Mouse (Mus musculus): ENCODE measurements around the gene Copb2. TPM values are rescaled to one million over a fixed set of nuclear protein-coding genes. Genes with fewer than 3 reads are reported as not detected.
A peak's percentile ranks its signal among the peaks of the same experiment; 100 is the strongest.

Gene Copb2
- total RNA-seq (2021): 10 to 100 TPM; 71.4 to 72.2 TPM
- long read RNA-seq, experiment 1, transcript Copb2-201 (22 exons, 3,050 nt): major isoform, 90 of 103 reads
- long read RNA-seq, experiment 1, partial matches to known transcripts: 8 of 103 reads
- long read RNA-seq, experiment 1, other reads (novel, unspliced or antisense): 5 of 103 reads
- long read RNA-seq, experiment 2, transcript Copb2-201 (22 exons, 3,050 nt): major isoform, 80 of 92 reads
- long read RNA-seq, experiment 2, partial matches to known transcripts: 9 of 92 reads
- long read RNA-seq, experiment 2, other reads (novel, unspliced or antisense): 3 of 92 reads

- peak within 1 kb of the TSS; percentile 75 for H3K4me3 ChIP-seq
- H3K27ac ChIP-seq: peak within 1 kb of the TSS; percentile 96
- peak; percentile 99 for DNase-seq
- no peak for TF ChIP-seq CTCF (IDR thresholded peaks at IDR 0.05)
- intact Hi-C loops (cut with DNase I): loop anchor here (2.0 kb wide), 1 partner anchor 37 kb away; the partner anchor contains the start of gene Mrps22
Measured at GRCm38 (mm10) chr9:98563137-98564126, at the start of gene Copb2. Gene Copb2, plus strand, starts transcription at chr9:98563721.

- intact Hi-C loops (cut with DNase I): no loop called here
- DNase-seq: no peak
- no peak overlapping the region for H3K4me3 ChIP-seq
- TF ChIP-seq CTCF (IDR thresholded peaks at IDR 0.05): no peak
- no peak overlapping the region for H3K27ac ChIP-seq
Measured at GRCm38 (mm10) chr9:98523872-98524271, 39.6 kb upstream of the Copb2 start.

GRCm38 (mm10) chr9:98524786-98525542 lies 38.6 kb upstream of the Copb2 start:
- H3K27ac ChIP-seq: no peak overlapping the region
- H3K4me3 ChIP-seq: no peak overlapping the region
- TF ChIP-seq CTCF (IDR thresholded peaks at IDR 0.05): no peak
- intact Hi-C loops (cut with DNase I): no loop called here
- DNase-seq: no peak

GRCm38 (mm10) chr9:98525543-98525924 lies 38.0 kb upstream of the Copb2 start:
- no peak for DNase-seq
- no peak overlapping the region for H3K4me3 ChIP-seq
- intact Hi-C loops (cut with DNase I): no loop called here
- H3K27ac ChIP-seq: no peak overlapping the region
- TF ChIP-seq CTCF (IDR thresholded peaks at IDR 0.05): no peak

DNA sequence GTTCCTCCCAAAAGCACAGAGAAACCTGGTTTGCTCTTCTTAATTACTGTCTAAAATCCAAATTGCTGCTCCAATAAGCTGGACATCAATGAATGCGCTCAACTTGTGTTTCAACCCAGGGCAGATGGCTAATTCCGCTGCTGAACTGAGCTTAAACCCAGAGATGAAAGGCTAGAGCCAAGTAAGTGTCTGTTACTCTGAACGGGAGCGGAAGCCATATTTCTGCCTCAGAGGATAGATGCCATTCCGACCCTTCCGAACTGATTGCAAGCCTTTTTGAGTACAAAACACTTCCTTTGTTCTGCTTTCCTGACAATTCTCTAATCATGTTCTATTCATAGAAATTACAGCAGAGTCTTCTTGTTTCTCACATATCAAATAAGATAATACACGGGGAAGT lies 36.3 kb upstream of the Copb2 start:
- no peak for DNase-seq
- Histone ChIP-seq H3K4me3 (no peak overlapping the region), H3K27ac (no peak overlapping the region)
- intact Hi-C loops (cut with DNase I): no loop called here
- no peak for TF ChIP-seq CTCF (IDR thresholded peaks at IDR 0.05)

- no peak overlapping the region for H3K27ac ChIP-seq
- no peak for DNase-seq
- H3K4me3 ChIP-seq: no peak overlapping the region
- TF ChIP-seq CTCF (IDR thresholded peaks at IDR 0.05): no peak
- intact Hi-C loops (cut with DNase I): no loop called here
Measured at GRCm38 (mm10) chr9:98529776-98530175, 33.7 kb upstream of the Copb2 start.

DNA sequence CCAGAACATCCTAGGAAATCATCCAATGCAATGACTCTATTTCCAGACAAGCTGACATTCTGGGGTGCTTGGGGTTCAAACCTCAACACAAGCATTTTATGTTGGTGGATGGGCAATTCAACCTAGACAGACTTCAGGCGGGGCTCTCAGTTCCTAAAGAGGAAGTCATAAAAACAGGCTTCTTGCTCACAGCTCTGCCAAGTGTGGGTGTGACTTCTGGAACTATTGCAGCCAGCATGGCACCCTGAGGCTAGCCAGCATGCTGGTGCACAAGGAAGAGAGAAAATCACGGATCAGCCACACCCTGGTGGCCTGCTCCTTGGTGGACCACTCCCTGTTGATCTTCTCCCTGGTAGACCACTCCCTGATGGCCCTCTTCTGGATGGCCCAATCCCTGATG lies 32.5 kb upstream of the Copb2 start:
- Histone ChIP-seq H3K4me3 (no peak overlapping the region), H3K27ac (no peak overlapping the region)
- no peak for DNase-seq
- no peak for TF ChIP-seq CTCF (IDR thresholded peaks at IDR 0.05)
- intact Hi-C loops (cut with DNase I): no loop called here

DNA sequence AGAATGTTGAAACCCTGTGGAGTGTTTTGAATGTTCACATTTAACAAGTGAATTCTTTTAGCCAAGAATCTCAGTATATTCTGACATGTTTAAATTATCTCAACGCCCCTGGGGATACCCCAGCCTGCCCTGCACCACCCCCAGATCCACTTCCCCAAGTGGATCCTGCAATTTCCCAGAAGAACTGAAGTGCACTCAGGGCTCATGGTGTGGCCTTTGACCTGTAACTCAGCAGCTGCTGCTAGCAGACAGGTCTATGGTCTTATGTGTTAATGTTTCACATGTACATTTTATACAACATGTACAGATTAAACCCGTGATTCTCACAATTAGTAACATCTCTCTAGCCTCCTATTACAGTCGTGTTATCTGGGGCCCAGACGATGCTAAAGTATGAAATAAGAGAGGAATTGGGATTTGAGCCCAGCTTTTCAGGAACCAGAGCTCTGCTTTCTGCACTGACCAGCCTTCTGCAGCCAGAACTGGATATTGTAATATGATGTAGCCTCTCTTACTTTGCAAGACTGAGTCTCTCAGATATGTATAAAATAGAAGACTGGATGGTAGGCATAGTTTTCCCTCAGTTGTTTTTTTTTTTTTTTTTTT lies 28.7 kb upstream of the Copb2 start:
- Histone ChIP-seq H3K4me3 (no peak overlapping the region), H3K27ac (no peak overlapping the region)
- intact Hi-C loops (cut with DNase I): no loop called here
- TF ChIP-seq CTCF (IDR thresholded peaks at IDR 0.05): no peak
- DNase-seq: no peak

DNA sequence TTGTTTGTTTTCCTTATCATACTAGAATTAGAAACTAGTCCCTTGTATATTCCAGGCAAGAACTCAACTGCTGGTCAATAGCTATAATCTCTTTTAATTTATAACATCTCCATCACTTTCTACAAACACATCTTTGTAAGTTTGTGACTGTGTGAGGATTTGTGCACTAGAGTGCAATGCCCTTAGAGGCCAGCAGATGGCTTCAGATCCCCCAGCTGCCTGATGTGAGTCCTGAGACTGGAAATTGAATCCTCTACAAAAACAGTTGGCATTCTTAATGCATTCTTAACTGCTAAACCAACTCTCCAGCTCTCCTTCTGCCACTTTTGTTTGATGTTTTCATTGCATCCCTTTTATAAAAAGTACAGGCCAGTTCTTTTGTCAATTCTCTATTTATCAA lies 27.8 kb upstream of the Copb2 start:
- Histone ChIP-seq H3K27ac (no peak overlapping the region), H3K4me3 (no peak overlapping the region)
- no peak for DNase-seq
- TF ChIP-seq CTCF (IDR thresholded peaks at IDR 0.05): peak; percentile 37; the same call in 1 of the 2 replicates
- intact Hi-C loops (cut with DNase I): no loop called here

GRCm38 (mm10) chr9:98538017-98538712 lies 25.4 kb upstream of the Copb2 start:
- TF ChIP-seq CTCF (IDR thresholded peaks at IDR 0.05): no peak
- H3K4me3 ChIP-seq: peak overlapping the region; percentile 3
- no peak for DNase-seq
- no peak overlapping the region for H3K27ac ChIP-seq
- intact Hi-C loops (cut with DNase I): loop anchor here (1.0 to 2.0 kb wide), 2 partner anchors 96 to 129 kb away; no protein-coding TSS in a partner anchor

DNA sequence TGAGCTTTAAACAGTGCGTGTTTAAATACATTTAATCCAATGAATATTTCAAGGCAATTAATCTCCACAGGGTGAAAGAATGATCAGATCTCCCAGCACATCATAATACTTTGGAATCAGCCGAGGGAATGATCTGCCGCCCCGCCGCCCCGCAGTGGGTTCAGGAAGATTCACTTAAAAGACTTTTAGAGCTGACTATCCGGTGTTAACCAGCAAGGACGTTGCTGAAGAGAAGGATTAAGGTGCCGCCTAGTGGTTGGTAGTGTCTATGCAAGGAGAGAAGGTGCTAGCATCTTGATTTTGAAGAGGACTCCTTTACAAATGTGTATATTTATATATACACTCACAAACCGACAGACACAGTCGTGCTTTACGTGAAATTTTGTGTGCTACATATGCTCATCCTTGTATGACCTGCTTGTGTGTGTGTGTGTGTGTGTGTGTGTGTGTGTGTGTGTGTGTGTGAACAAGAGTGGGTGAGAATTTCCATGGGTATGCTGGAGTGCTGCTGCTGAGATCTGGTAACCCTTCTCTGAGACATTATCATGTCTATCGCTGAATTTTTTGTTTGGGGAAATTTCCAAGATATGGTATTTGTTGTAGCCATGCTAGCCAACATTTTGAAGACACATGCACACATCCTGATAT lies 24.7 kb upstream of the Copb2 start:
- peak; percentile 89 for TF ChIP-seq CTCF (IDR thresholded peaks at IDR 0.05)
- no peak overlapping the region for H3K27ac ChIP-seq
- intact Hi-C loops (cut with DNase I): loop anchor here (1.0 to 2.0 kb wide), 2 partner anchors 97 to 130 kb away; no protein-coding TSS in a partner anchor
- H3K4me3 ChIP-seq: peak overlapping the region; percentile 3
- DNase-seq: peak; percentile 56
